Mouse (Mus musculus) MEL-GATA-1-ER (cell line): ENCODE results near the gene Nfu1.
"Not testable (repeated sequence)": the region's sequence is repeated elsewhere in the genome, so short reads cannot be mapped to it uniquely, and the experiment has no call there.

Experiments used
- DNase-seq: peaks from one replicate; pipeline ENCODE4 v3.0.0-alpha.2; 2012; ENCODE audit warnings: low read depth; ENCODE audit errors: extremely low read depth

Nfu1 gene

GRCm38 (mm10) chr6:87021791-87022190, 12.8 kb downstream of the Nfu1 start:
- no peak for DNase-seq

DNA sequence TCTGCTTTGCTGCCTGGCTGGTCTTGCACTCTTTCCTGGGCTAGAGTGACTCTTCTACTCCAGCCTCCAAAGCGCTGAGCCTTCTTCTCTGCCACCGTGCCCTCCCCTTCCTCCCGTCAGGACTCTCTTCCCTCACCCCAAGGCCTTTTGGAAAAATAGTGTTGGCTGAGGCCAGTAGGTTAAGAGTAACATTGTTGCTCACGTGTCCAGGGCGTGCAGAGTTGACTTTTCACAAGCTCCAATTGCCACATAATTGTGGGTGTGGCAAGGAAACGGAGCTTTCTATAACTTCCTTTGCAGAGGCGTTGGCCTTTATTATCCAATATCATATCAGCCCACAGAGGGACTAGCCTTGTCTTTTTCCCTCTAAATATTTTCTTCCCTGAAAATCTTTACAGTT, 17.9 kb downstream of the Nfu1 start:
- no peak for DNase-seq

GRCm38 (mm10) chr6:87028881-87029280, 19.8 kb downstream of the Nfu1 start:
- DNase-seq: no peak

DNA sequence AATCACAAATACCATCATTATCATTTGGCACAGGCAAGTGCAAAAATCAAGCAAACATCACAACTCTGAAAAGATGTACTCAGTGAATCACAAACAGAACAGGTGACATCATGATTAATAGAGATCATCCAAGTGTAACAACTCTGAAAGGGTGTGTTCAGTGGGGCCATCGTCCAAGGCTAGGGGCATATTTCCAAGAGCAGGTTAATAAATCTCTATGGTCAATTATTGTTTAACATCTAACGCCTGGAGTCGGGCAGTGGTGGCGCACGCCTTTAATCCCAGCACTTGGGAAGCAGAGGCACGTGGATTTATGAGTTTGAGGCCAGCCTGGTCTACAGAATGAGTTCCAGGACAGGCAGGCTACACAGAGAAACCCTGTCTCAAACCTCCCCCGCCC, 22.3 kb downstream of the Nfu1 start:
- DNase-seq: not testable (repeated sequence)

DNA sequence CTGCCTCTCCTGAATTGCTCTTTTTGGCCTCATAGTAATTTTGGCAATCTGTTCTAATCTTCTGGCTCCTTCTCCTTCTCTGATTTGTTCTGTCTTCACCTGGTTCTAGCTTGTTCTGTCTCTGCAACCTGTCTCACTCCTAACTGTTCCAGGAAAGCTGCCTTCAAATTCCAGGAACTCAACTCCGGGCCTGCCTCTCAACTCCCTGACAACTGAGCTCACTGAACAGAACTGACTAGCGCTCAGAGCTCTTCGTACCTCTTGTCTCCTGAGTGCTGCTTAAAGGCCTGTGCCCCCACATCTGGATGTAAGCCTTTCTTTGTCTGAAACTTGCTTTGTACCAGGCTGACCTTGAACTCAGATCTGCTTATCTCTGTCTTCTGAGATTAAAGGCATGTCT, 23.4 kb downstream of the Nfu1 start:
- no peak for DNase-seq

GRCm38 (mm10) chr6:87034395-87034794, 25.4 kb downstream of the Nfu1 start:
- DNase-seq: no peak

DNA sequence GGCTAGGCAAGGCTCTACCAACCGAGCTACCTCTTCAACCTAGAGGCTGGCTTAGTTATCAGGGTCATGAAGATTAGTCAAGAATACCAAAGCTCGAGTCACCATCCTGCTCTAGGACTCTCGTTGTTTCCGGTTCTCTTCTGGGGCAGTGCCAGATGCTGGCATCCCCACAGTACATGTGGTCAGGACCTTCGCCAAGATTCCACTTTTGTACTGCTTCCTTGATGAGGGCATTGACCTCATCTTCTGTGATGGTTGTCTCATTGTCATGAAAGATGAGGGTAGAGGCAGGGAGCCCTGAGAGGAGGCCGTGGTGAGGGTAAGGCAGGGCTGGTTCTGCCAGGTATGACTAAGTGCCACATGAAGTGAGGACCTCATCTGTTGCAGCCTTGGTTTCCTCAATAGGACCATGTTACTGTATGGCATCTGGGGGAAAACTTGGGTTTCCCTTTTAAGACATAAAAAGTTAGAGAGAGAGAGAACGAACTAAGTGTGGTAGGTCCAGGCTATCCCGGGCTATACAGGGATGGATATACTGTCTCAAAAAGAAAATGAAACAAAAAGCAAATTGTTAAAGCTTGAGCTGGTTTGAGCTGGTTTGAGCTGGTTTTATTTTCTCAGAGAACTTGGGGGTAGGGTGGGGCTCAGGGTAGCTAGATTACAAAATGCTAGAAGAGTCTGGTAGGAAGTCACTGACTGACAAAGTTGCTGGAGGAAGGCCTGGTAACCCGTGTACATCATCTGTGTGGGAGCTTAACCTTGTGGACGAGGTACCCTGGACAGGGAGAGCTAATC, 29.0 kb downstream of the Nfu1 start:
- no peak for DNase-seq

DNA sequence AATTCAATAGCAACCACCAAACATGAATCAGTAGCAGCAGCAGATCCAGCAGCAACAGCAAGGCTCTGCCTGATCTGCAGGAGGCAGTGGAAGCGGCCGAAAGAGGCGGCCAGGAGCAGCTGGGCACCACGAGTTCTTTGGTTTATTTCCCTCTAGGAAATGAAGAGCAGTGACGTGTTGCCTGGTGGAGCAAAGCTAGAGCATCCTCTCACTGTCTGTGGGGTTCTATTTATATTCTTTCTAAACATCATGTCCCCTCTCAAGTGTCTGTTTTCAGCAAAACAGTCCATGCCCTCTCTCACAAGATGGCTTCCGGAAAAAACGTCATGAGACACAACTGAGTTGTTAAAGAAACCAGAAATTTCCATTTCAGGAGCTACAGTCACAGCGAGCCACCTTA, 30.1 kb downstream of the Nfu1 start:
- no peak for DNase-seq

GRCm38 (mm10) chr6:87040971-87041370, 31.9 kb downstream of the Nfu1 start:
- no peak for DNase-seq

DNA sequence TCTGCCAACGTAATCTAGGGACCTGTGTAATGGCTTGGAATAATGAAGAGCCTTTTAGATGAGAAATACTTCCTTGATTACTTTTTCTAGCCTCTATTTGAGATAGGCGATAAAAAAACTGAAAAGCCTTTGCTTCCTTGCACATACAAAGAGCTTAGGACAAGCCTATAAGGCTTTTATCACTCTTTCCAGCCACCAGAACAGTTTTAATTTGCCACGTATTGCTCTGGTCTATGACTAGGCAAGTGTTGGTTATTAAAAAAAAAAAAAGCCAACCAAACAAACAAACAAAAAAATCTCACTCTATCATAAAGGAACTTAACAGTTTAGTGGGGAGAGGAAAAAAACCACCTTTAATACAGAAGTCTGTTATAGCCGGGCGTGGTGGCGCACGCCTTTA, 32.4 kb downstream of the Nfu1 start:
- no peak for DNase-seq

GRCm38 (mm10) chr6:87042004-87042336, 32.9 kb downstream of the Nfu1 start:
- no peak for DNase-seq

DNA sequence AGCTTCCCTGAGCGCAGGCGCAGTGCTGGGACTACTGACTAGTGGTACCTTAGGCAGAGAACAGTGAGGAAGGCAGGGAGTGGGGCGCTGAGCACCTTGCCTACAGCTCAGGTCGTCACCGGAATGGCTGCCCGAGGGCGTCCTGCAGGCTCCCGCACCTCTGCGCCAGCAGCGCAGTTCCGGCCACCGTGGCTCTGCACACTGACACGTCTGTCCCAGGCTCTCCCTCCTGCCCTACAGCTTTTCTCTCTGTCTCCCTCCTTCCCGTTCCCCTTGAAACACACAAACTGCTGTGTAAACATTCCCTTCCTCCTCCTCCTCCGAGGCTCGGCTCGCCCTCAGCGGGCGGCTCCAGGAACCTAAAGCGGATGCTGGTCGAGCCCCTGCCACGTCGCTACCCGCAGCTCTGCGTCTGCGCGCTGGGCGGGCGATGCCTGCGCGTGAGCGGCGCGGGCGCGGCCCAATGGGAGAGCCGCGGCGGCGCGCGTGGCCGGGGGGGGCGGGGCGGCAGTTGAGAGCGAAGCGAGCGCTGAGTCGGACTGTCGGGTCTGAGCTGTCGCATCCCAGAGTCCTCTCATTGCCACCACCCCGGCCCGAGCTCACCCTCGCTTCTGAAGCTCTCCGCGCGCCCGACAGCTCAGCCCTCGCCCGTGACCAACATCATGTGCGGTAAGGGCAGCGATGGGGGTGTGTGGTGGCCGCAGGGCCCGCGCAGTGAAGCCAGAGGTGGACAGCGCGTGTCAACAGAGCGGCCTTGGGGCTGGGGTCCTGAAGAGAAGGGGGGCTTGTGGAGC, 33.5 kb downstream of the Nfu1 start, which contains the start of gene Gfpt1:
Gene Gfpt1, plus strand, starts transcription at position 510 of the 794 bp plus-strand sequence.
- DNase-seq: peak; percentile 78

DNA sequence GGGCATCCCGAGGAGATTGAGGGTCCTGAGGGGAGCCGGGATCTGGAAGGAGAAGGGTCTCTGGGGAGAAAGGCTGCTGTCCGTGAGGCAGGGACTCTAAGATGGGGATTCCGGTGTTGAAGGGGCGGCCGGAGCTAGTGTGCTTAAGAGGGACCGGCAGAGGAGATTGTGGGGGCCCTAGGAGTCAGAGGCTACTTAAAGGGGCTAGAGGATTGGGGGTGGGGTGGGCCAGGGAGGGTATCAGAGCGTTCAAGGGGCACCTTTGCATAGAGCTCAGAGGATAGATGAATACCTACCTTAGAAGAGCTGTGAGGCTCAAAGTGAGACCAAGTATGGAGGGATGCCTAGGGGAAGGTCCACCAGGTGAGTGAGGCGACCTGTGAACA, 34.1 kb downstream of the Nfu1 start:
- DNase-seq: no peak

DNA sequence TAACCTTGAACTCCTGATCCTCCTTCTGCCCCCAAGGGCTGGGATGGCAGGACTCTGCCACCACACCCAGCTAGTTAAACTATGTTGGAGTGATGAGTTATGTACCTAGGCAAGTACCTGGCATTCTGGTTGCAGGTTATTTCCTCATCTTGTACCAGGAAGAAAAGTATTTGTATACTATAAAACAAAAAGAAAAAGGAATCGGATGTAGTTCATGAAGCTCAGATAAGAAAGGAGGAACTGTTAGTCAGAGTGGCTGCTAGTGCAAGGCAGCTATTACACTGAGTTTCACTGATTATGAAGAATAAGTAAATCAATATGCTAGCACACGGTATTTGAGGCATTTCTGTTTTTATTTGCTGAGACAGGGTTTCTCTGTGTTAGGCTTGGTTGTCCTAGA, 35.9 kb downstream of the Nfu1 start:
- peak; percentile 48 for DNase-seq

DNA sequence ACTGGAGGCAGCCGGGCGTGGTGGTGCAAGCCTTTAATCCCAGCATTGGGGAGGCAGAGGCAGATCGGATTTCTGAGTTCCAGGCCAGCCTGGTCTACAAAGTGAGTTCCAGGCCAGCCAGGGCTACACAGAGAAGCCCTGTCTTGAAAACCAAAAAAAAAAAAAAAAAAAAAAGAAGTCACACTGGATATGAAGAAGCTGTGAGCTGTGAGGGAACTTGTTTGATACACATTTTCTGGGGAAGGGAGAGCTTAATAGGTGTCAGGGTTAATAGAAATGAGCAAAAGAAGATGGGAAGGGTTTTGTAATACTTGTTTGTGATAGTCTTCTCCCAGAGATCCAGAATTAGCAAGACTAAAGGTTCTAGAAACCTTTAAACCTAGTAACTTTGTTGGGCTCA, 36.5 kb downstream of the Nfu1 start:
- DNase-seq: no peak

GRCm38 (mm10) chr6:87048712-87049111, 39.7 kb downstream of the Nfu1 start:
- DNase-seq: not testable (repeated sequence)

DNA sequence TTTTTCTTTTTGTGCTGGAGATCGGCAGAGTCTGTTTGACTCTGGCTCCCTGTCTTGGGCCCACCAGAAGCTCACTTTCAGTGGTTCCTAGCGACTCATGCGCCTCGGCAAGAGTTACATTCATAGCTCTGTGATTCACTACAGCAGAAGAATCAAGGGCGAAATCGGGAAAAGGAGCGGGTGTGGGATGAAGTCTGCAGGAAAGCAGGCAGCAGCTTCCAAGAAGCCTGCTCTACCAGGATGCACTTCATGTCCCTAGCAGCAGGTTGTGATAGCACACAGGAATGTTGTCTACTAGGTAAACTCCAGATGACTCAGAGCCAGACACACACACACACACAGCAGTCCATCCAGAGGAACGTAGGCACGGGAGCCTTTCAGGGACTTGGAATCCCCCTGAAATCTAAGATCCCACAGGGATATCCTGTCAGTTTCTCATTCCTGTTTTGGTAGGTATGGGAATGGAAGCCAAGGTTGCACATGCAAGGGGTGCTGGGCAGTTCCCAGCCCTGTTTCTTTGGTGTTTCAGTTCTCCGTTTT, 42.9 kb downstream of the Nfu1 start:
- no peak for DNase-seq

- DNase-seq: no peak
Measured at GRCm38 (mm10) chr6:87054193-87054592, 45.2 kb downstream of the Nfu1 start.

DNA sequence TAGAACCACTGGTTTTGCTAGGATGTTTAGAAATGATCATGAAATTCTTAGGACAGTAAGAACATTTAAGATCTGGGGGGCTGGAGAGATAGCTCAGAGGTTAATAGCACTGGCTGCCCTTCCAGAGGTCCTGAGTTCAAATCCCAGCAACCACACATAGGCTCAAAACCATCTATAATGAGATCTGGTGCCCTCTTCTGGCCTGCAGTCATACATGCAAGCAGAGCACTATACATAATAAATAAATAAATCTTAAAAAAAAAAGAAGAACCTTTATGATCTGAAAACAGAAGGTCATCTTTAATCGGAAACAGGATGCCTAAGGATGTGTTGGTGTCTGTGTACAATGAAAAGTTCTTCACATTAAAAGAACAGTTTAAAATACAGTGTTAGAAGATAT, 50.7 kb downstream of the Nfu1 start:
- DNase-seq: no peak

GRCm38 (mm10) chr6:87063586-87063985, 54.5 kb downstream of the Nfu1 start:
- DNase-seq: no peak

DNA sequence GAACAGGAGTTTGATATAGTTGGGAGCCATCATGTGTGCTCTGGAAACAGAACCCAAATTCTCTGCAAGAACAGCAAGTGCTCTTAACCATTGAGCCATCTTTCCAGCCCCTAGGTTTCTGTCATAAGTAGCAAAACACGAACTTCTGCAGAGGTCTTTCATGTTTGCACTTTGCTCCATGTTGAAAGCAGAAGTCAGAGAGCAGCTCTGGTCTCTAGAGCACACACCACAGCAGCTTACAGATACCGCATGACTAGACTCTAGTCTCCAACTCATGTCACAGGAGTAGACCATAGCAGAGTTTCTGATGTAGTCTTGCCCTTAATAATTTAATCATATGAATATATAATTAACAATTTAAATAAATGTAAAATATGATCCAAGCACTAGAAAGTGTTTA, 59.2 kb downstream of the Nfu1 start:
- no peak for DNase-seq

DNA sequence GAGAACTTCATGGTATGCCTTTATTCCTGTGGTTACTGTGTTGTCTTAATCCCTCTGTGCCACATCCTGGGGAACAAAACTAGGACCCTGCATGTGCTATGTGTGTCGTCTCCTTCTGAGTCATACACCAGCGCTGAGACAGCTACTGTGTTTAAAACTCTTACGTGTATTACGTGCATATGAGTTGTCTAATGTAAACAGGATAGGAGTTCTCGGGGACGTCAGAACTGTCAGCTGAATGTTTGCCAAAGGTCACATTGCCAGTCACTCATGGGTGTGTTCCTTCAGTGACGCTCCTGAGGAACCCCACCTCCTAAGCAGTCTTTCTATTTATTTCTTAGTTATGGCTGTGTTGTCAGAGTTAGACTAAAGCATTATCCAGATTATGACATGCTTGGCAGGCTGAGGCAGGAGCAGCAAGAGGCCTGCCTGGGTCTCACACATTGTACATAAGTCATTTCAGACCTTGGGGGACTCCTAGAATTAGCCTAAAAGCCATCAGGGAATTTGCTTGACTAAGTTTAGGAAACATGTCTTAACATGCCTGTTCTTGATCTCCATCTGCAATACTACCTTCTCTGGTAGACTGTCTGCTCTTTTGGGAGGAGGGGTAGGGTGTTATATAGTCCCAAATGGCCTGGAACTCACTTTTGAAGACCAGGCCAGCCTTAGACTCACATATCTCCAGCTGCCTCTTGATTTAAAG, 60.3 kb downstream of the Nfu1 start:
- DNase-seq: no peak
